Mouse (Mus musculus): ENCODE measurements around the gene Wdr90.

DNA sequence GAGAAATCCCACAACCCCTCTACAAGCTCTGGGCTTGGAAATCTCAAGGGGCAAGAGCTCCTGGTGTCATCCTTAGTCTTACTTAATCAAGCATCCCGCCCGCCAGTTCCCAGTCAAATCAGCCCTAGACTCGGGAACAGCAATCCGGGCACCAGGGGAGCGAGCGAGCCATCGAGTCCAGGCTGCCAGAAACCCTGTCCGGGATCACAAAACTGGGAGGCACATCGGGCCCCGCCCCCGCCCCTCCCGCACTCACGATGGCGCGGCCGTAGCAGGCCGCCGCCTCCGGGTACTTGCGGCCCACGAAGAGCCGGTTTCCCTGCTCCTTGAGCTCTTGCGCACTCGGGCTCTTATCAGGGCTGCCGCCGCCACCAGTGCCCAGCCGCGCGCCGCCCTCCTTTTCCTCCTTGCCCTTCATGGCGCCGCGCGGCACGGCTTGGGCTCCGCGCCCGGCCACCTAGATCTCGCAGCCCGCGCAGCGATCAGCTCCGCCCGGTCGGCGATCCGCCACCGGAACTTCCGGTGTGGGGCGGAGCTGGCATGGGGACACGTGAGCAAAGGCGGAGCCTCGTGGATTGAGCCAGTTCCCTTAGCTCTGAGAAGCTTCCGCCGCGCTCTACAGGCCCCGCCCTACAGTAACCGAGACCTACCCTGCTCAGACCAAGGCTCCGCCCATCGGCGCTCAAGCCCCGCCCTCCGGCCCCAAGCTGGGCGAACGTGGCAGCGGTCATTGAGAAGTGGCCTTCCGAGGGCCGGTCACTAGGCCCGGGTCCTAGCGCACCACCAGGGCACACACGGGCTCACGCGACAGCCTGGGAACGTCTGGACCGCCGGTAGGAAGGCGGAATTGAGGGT lies 28.6 kb downstream of the Wdr90 start:
- TF ChIP-seq POLR2A (IDR thresholded peaks at IDR 0.05; ENCODE audit: low read depth, low read length) (peak; percentile 83), CTCF (IDR thresholded peaks at IDR 0.05; ENCODE audit: borderline replicate concordance, insufficient read depth, low read length) (no peak)

Data from embryonic fibroblast, embryonic 13.5 days (primary cell).